Mouse (Mus musculus): ENCODE data around the gene Ms4a10.

DNA sequence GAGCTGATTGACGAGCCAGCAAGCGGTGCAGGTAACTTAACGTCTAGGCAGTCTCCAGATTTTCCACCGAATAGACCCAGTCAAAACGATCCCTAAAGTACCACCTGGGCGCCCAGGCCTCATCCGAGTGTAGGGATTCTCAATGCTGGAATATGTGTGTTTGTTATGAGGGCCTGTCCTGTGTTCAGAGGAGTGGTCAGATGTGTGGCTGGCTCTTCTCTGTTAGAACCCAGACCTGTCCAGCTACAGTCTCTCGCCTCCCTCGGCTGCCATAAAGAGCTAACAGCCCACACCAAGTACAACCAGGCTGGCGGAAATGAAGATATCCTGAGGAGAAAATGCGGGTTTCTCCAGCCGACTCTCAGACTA, 14.5 kb downstream of the Ms4a10 start:
- no peak for TF ChIP-seq CTCF (IDR thresholded peaks at IDR 0.05; ENCODE audit: control insufficient read depth, insufficient read depth, insufficient replicate concordance, low read depth, low read length)
- no peak for TF ChIP-seq POLR2A (IDR thresholded peaks at IDR 0.05; ENCODE audit: control insufficient read depth, low read depth, low read length)

Data from testis, adult 2 months (tissue).